Mouse (Mus musculus) CH12.LX (cell line): ENCODE results near the gene Gfm2. TPM values are rescaled to one million over a fixed set of nuclear protein-coding genes. Genes with fewer than 3 reads are reported as not detected.

Experiments
- DNase-seq: peaks from one replicate; pipeline ENCODE4 v3.0.0-alpha.2; 2013; ENCODE audit errors: extremely low read depth
- H3K27ac ChIP-seq: 2 replicates; pipeline ENCODE4 v1.5.1; 2012; ENCODE audit warnings: low read depth, mild to moderate bottlenecking, control low read depth, moderate library complexity; ENCODE audit not compliant: insufficient read depth
- H3K27me3 ChIP-seq: replicated peaks from 2 replicates; pipeline ENCODE3; 2012; ENCODE audit warnings: inconsistent platforms
- H3K36me3 ChIP-seq, 2 experiments: replicated peaks in 1 of 2; 2 replicates each; pipeline versions ENCODE3 to v1.6.1; 2012; ENCODE audit warnings: inconsistent platforms in 1 of 2, low read length in 1 of 2, mild to moderate bottlenecking in 1 of 2, mixed read lengths in 1 of 2, moderate library complexity in 1 of 2; ENCODE audit not compliant: control insufficient read depth in 1 of 2, insufficient read depth in 1 of 2
- H3K4me1 ChIP-seq, 2 experiments: 2 replicates each; pipeline ENCODE4 v1.6.1; 2012; ENCODE audit warnings: inconsistent platforms in 1 of 2, moderate library complexity in 1 of 2; ENCODE audit not compliant: insufficient read depth in 2 of 2, control insufficient read depth in 1 of 2
- H3K4me2 ChIP-seq: 2 replicates; pipeline ENCODE4 v1.6.1; 2012; ENCODE audit warnings: low read depth, mild to moderate bottlenecking, control low read depth; ENCODE audit not compliant: poor library complexity, insufficient read depth, severe bottlenecking
- H3K4me3 ChIP-seq, 3 experiments: fragments of 150-350 bp in 1 of 3; sonication (generic) in 1 of 3; replicated peaks in 1 of 3; 2 replicates each; pipeline versions ENCODE3 to v1.5.1; 2011 to 2012; ENCODE audit warnings: low read depth in 2 of 3, low read length in 2 of 3, mild to moderate bottlenecking in 2 of 3, moderate library complexity in 2 of 3, control low read depth in 1 of 3, improper control_type of control experiment in 1 of 3, inconsistent platforms in 1 of 3, mixed read lengths in 1 of 3; ENCODE audit not compliant: poor library complexity in 1 of 3
- H3K79me2 ChIP-seq: replicated peaks from 2 replicates; pipeline ENCODE4 v1.6.1; 2012; ENCODE audit warnings: mild to moderate bottlenecking, moderate library complexity; ENCODE audit not compliant: control insufficient read depth, poor library complexity, insufficient read depth, severe bottlenecking; ENCODE audit errors: extremely low read depth
- H3K9ac ChIP-seq: 2 replicates; pipeline ENCODE4 v1.6.1; 2012; ENCODE audit warnings: low read depth, mild to moderate bottlenecking, control low read depth, moderate library complexity; ENCODE audit not compliant: insufficient read depth
- H3K9me3 ChIP-seq: replicated peaks from 2 replicates; pipeline ENCODE3; 2012; ENCODE audit warnings: low read length, inconsistent platforms, mixed read lengths
- BHLHE40 ChIP-seq: IDR thresholded peaks from 2 replicates; pipeline ENCODE4 v1.6.1; 2011; ENCODE audit warnings: mild to moderate bottlenecking, low read depth, low read length, improper control_type of control experiment
- ELF1 ChIP-seq: IDR thresholded peaks from 2 replicates; pipeline ENCODE4 v1.6.1; 2014; ENCODE audit warnings: low read depth, mild to moderate bottlenecking, inconsistent platforms, low read length, improper control_type of control experiment
- EP300 ChIP-seq: IDR thresholded peaks from 2 replicates; pipeline ENCODE4 v1.6.1; 2011; ENCODE audit warnings: low read length, improper control_type of control experiment
- GABPA ChIP-seq: IDR thresholded peaks from 2 replicates; pipeline ENCODE4 v1.6.1; 2012; ENCODE audit warnings: low read depth, low read length, improper control_type of control experiment, inconsistent platforms; ENCODE audit not compliant: insufficient replicate concordance
- IRF4 ChIP-seq: IDR thresholded peaks from 2 replicates; pipeline ENCODE4 v1.6.1; 2014; ENCODE audit warnings: low read depth, mild to moderate bottlenecking, inconsistent platforms, low read length, improper control_type of control experiment
- JUND ChIP-seq: conservative IDR thresholded peaks from 2 replicates; pipeline ENCODE4 v1.6.1; 2011; ENCODE audit warnings: low read depth, low read length, improper control_type of control experiment
- KAT2A ChIP-seq: IDR thresholded peaks from 2 replicates; pipeline ENCODE4 v1.6.1; 2012; ENCODE audit warnings: low read length, improper control_type of control experiment, inconsistent platforms; ENCODE audit not compliant: insufficient replicate concordance
- MAFK ChIP-seq: IDR thresholded peaks from 2 replicates; pipeline ENCODE4 v1.6.1; 2011; ENCODE audit warnings: low read length, improper control_type of control experiment; ENCODE audit not compliant: insufficient replicate concordance
- MAX ChIP-seq: IDR thresholded peaks from 2 replicates; pipeline ENCODE4 v1.6.1; 2011; ENCODE audit warnings: low read length, improper control_type of control experiment
- MAZ ChIP-seq: IDR thresholded peaks from 2 replicates; pipeline ENCODE4 v1.6.1; 2012; ENCODE audit warnings: low read depth, mild to moderate bottlenecking, inconsistent platforms, low read length, improper control_type of control experiment, moderate library complexity
- MEF2A ChIP-seq: IDR thresholded peaks from 2 replicates; pipeline ENCODE4 v1.6.1; 2014; ENCODE audit warnings: low read depth, mild to moderate bottlenecking, inconsistent platforms, low read length, improper control_type of control experiment, borderline replicate concordance
- MXI1 ChIP-seq: IDR thresholded peaks from 2 replicates; pipeline ENCODE4 v1.6.1; 2011; ENCODE audit warnings: mild to moderate bottlenecking, low read depth, low read length, improper control_type of control experiment
- NRF1 ChIP-seq: IDR thresholded peaks from 2 replicates; pipeline ENCODE4 v1.6.1; 2014; ENCODE audit warnings: low read depth, mild to moderate bottlenecking, inconsistent platforms, low read length, improper control_type of control experiment, moderate library complexity
- POLR2AphosphoS2 ChIP-seq: IDR thresholded peaks from 2 replicates; pipeline ENCODE4 v1.6.1; 2011; ENCODE audit warnings: low read depth, low read length, improper control_type of control experiment
- RAD21 ChIP-seq: IDR thresholded peaks from 2 replicates; pipeline ENCODE4 v1.6.1; 2011; ENCODE audit warnings: low read depth, mild to moderate bottlenecking, low read length, improper control_type of control experiment, moderate library complexity
- SMC3 ChIP-seq: IDR thresholded peaks from 2 replicates; pipeline ENCODE4 v1.6.1; 2011; ENCODE audit warnings: low read depth, low read length, improper control_type of control experiment
- TBP ChIP-seq: conservative IDR thresholded peaks from 2 replicates; pipeline ENCODE4 v1.6.1; 2011; ENCODE audit warnings: low read depth, low read length, improper control_type of control experiment
- TCF12 ChIP-seq: IDR thresholded peaks from 2 replicates; pipeline ENCODE4 v1.6.1; 2014; ENCODE audit warnings: low read depth, mild to moderate bottlenecking, inconsistent platforms, low read length, improper control_type of control experiment
- USF1 ChIP-seq: IDR thresholded peaks from 2 replicates; pipeline ENCODE4 v1.6.1; 2014; ENCODE audit warnings: low read depth, mild to moderate bottlenecking, inconsistent platforms, low read length, improper control_type of control experiment
- USF2 ChIP-seq: conservative IDR thresholded peaks from 2 replicates; pipeline ENCODE4 v1.6.1; 2011; ENCODE audit warnings: low read depth, low read length, improper control_type of control experiment
- ZKSCAN1 ChIP-seq: IDR thresholded peaks from 2 replicates; pipeline ENCODE4 v1.6.1; 2012; ENCODE audit warnings: low read depth, inconsistent platforms, low read length, improper control_type of control experiment, borderline replicate concordance
- dilution Hi-C: fragments of 300-500 bp; cut with MboI; formaldehyde crosslinking; loops from 2 replicates; pipeline ENCODE4 v1.14.3; 2020; ENCODE audit warnings: low sequenced_read_pairs; ENCODE audit not compliant: extremely low pct_unique_long_range_greater_than_20kb, extremely low pct_ligation_motif_present
- in situ Hi-C: fragments of 300-500 bp; cut with MboI; formaldehyde crosslinking; loops from 3 replicates; pipeline ENCODE4 v1.14.3; 2019; ENCODE audit warnings: low sequenced_read_pairs, low pct_ligation_motif_present, low pct_unique_long_range_greater_than_20kb, mixed read lengths
- polyA plus RNA-seq: library from polyadenylated mRNA; unstranded; fragments of >175 nt; gene quantifications from 2 replicates; pipeline ENCODE4 v1.2.1, GENCODE M21; 2012; ENCODE audit warnings: low read depth; ENCODE audit not compliant: insufficient read length
- total RNA-seq, 2 experiments: library from RNA; depleted of rRNA; stranded (reverse); fragments of 300-350 nt in 1 of 2; fragments of >200 nt in 1 of 2; gene quantifications; 2 replicates each; pipeline ENCODE4 v1.2.3; 2012 to 2014

The Gfm2 gene
- total and polyA plus RNA-seq, 3 experiments: 35.5 to 38.0 (median 37.4) TPM

- H3K9me3 ChIP-seq: no peaks in the 10 kb centered on the region
- no peaks in the 10 kb centered on the region for H3K79me2 ChIP-seq
- no peak for DNase-seq
- H3K4me1 ChIP-seq: peaks cover 0 to 3% of the 10 kb centered on the region in 2 experiments; a peak in 1 of 4 replicates
- no peak overlapping the region for H3K4me2 ChIP-seq
- dilution Hi-C loops: no loop called here
- H3K27ac ChIP-seq: no peak overlapping the region
- TF ChIP-seq BHLHE40 (no peak), TBP (no peak), MAZ (no peak), IRF4 (no peak), JUND (no peak), ZKSCAN1 (no peak)
- H3K9ac ChIP-seq: no peak overlapping the region
- no peak overlapping the region for H3K4me3 ChIP-seq
- no peaks in the 10 kb centered on the region for H3K27me3 ChIP-seq
- H3K36me3 ChIP-seq: no peaks in the 10 kb centered on the region
- in situ Hi-C loops: no loop called here
Observed at GRCm38 (mm10) chr13:97215563-97215962, 77.8 kb downstream of the Gfm2 start.

- DNase-seq: no peak
Observed at GRCm38 (mm10) chr13:97216196-97216595, 78.5 kb downstream of the Gfm2 start.

GRCm38 (mm10) chr13:97220022-97220421, 82.3 kb downstream of the Gfm2 start:
- Histone ChIP-seq H3K36me3 (peaks cover 0 to 13% of the 10 kb centered on the region in 2 experiments), H3K9me3 (no peaks in the 10 kb centered on the region), H3K4me2 (no peak overlapping the region), H3K79me2 (no peaks in the 10 kb centered on the region), H3K9ac (no peak overlapping the region), H3K4me3 (peak overlapping the region in 2 of 3 experiments; percentile 36 to 51), H3K27ac (no peak overlapping the region), H3K27me3 (no peaks in the 10 kb centered on the region), H3K4me1 (peaks cover 0 to 3% of the 10 kb centered on the region in 2 experiments; a peak in 1 of 4 replicates)
- dilution Hi-C loops: no loop called here
- TF ChIP-seq IRF4: no peak
- TF ChIP-seq MAFK: no peak
- TF ChIP-seq ELF1: no peak
- TF ChIP-seq ZKSCAN1: no peak
- no peak for TF ChIP-seq BHLHE40
- no peak for TF ChIP-seq EP300
- no peak for TF ChIP-seq KAT2A
- no peak for TF ChIP-seq MXI1
- TF ChIP-seq RAD21: no peak
- TF ChIP-seq TCF12: no peak
- TF ChIP-seq USF2: no peak
- no peak for TF ChIP-seq MEF2A
- DNase-seq: peak; percentile 81
- in situ Hi-C loops: no loop called here

More at GRCm38 (mm10) chr13:97216196-97216595, 78.5 kb downstream of the Gfm2 start:
- no peaks in the 10 kb centered on the region for H3K9me3 ChIP-seq
- H3K4me1 ChIP-seq: peaks cover 0 to 3% of the 10 kb centered on the region in 2 experiments; a peak in 1 of 4 replicates
- no peaks in the 10 kb centered on the region for H3K79me2 ChIP-seq
- dilution Hi-C loops (no loop called here), in situ Hi-C loops (no loop called here)
- no peaks in the 10 kb centered on the region for H3K36me3 ChIP-seq
- H3K9ac ChIP-seq: no peak overlapping the region
- no peak overlapping the region for H3K4me3 ChIP-seq
- H3K27ac ChIP-seq: no peak overlapping the region
- TF ChIP-seq USF1 (no peak), MAX (no peak), BHLHE40 (no peak), ZKSCAN1 (no peak), EP300 (no peak), SMC3 (no peak), POLR2AphosphoS2 (no peak), USF2 (no peak), GABPA (no peak), NRF1 (no peak)
- H3K27me3 ChIP-seq: no peaks in the 10 kb centered on the region
- H3K4me2 ChIP-seq: no peak overlapping the region
